Mouse (Mus musculus) bone marrow, adult 2 months (tissue): Measurements from ENCODE around the gene Ccdc38.

Experiments
- CTCF ChIP-seq: fragments of 200-500 bp; IDR thresholded peaks from 2 replicates; pipeline ENCODE4 v1.5.1; 2011; ENCODE audit warnings: low read length, control low read depth; ENCODE audit not compliant: control insufficient read depth, insufficient read depth
- POLR2A ChIP-seq: fragments of 200-500 bp; IDR thresholded peaks from 2 replicates; pipeline ENCODE4 v1.6.1; 2011; ENCODE audit warnings: low read depth, mild to moderate bottlenecking, control low read depth, low read length, borderline replicate concordance; ENCODE audit not compliant: control insufficient read depth

DNA sequence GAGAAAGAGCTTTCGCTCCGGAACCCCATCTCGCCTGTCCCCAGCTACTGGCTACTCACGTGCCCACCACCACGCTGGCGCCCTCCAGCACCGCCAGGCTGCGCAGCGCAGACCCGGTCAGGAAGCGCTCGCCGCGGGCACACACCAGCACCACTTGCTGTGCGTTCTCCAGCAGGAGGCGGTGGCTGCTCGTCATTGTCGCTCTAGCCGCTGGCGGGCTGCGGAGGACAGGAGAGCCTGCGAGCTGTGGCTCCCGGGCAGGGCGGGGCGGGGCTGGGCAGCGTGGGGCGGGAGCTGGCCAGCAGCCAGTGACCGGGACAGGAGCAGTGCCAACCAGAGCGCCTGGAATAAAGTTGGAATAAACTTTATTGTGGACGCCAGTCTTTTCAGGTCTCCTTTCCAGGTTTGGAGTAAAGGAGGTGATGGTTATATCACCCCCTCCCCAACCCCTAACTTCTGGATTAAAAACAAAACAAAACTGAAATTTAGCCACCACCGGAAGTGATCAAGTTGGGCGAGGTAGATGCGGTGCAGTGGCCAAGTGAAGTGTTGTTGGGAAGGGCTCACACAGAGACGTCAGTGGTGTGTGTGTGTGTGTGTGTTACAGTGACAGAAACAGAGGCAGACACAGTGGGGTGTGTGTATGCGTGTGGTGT, 529 bp upstream of the Ccdc38 start, which contains the start of gene Amdhd1:
- TF ChIP-seq CTCF (peak; percentile 82), POLR2A (peak; percentile 62; the same call in 1 of the 2 replicates)
